Mouse (Mus musculus): ENCODE results near the gene Mndal.
"Not testable (repeated sequence)": the region's sequence is repeated elsewhere in the genome, so short reads cannot be mapped to it uniquely, and the experiment has no call there.

DNA sequence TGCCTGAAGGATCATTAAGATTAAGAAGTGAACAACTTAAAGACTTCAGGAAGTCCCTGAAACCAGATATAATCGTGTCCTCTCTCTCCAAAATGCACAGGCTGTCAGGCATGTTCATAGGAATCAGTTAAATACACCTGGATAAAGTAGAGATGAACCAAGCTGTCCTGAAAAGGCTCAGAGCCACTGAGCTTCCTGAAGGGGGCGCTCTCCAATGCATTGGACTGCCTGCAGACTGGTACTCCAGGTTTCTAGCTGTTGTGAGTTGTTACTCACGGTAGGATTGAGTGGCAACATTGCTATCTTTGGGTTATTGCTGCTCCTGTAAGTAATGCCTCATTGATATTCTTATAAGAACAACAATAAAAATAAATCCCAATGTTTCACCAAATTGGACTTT is 23.0 kb downstream of the Mndal start:
- not testable (repeated sequence) for TF ChIP-seq POLR2A (IDR thresholded peaks at IDR 0.05; ENCODE audit: control insufficient read depth, extremely low read depth, insufficient read depth, low read length, poor library complexity); CTCF (IDR thresholded peaks at IDR 0.05; ENCODE audit: borderline replicate concordance, control insufficient read depth, extremely low read depth, insufficient read depth, low read length, poor library complexity)
